Mouse (Mus musculus) hindbrain, embryonic 11.5 days (tissue): ENCODE results near the gene Arhgef17. TPM values are rescaled to one million over a fixed set of nuclear protein-coding genes. Genes with fewer than 3 reads are reported as not detected.
A peak's percentile ranks its signal among the peaks of the same experiment; 100 is the strongest.

ENCODE experiments used
- ATAC-seq: fragments of 200-750 bp; cut with Nextera tagmentation; 2 replicates; pipeline ENCODE4 v1.8.0; 2017; ENCODE audit warnings: mild to moderate bottlenecking, moderate TSS enrichment, moderate library complexity; ENCODE audit not compliant: low FRiP score
- DNase-seq: peaks from one replicate; pipeline ENCODE4 v3.0.0-alpha.2; 2015; ENCODE audit warnings: low spot score
- H3K27ac ChIP-seq: fragments of 300-500 bp; sonication (generic); 2 replicates; pipeline ENCODE4 v1.5.1; 2014; ENCODE audit warnings: mild to moderate bottlenecking, low read depth, low read length
- H3K27me3 ChIP-seq: fragments of 300-500 bp; sonication (generic); 2 replicates; pipeline ENCODE4 v1.6.1; 2014; ENCODE audit warnings: mild to moderate bottlenecking, low read length, moderate library complexity, mixed read lengths; ENCODE audit not compliant: control insufficient read depth, insufficient read depth
- H3K36me3 ChIP-seq: fragments of 300-500 bp; sonication (generic); 2 replicates; pipeline ENCODE4 v1.6.1; 2014; ENCODE audit warnings: mild to moderate bottlenecking, low read length, moderate library complexity, mixed read lengths; ENCODE audit not compliant: control insufficient read depth, insufficient read depth
- H3K4me1 ChIP-seq: fragments of 300-500 bp; sonication (generic); replicated peaks from 2 replicates; pipeline ENCODE4 v1.6.1; 2014; ENCODE audit warnings: low read length, mixed read lengths; ENCODE audit not compliant: control insufficient read depth, insufficient read depth
- H3K4me2 ChIP-seq: fragments of 300-500 bp; sonication (generic); replicated peaks from 2 replicates; pipeline ENCODE4 v1.6.1; 2014; ENCODE audit warnings: mild to moderate bottlenecking, low read depth, low read length
- H3K4me3 ChIP-seq: fragments of 300-500 bp; sonication (generic); 2 replicates; pipeline ENCODE4 v1.5.1; 2014; ENCODE audit warnings: low read depth, low read length
- H3K9ac ChIP-seq: fragments of 300-500 bp; sonication (generic); 2 replicates; pipeline ENCODE4 v1.6.1; 2014; ENCODE audit warnings: low read depth, low read length
- H3K9me3 ChIP-seq: fragments of 300-500 bp; sonication (generic); 2 replicates; pipeline ENCODE4 v1.6.1; 2016; ENCODE audit warnings: low read length; ENCODE audit not compliant: control insufficient read depth
- WGBS: fragments of 180-500 bp; shearing (Covaris S2); extraction: QIAGEN DNeasy Blood & Tissue Kit; methylation state at CpG from one replicate; pipeline ENCODE4 v1.1.7; 2014; 5-methylcytosine and 5-hydroxymethylcytosine counted together
- polyA plus RNA-seq: library from polyadenylated mRNA; unstranded; fragments of >200 nt; fragmentation: Nextera tagmentation; extraction: Ambion mirVana; gene quantifications from 2 replicates; pipeline ENCODE4 v1.2.1, GENCODE M21; 2014

Arhgef17 gene
- polyA plus RNA-seq = 6.3 and 8.3 TPM in 2 replicates

DNA sequence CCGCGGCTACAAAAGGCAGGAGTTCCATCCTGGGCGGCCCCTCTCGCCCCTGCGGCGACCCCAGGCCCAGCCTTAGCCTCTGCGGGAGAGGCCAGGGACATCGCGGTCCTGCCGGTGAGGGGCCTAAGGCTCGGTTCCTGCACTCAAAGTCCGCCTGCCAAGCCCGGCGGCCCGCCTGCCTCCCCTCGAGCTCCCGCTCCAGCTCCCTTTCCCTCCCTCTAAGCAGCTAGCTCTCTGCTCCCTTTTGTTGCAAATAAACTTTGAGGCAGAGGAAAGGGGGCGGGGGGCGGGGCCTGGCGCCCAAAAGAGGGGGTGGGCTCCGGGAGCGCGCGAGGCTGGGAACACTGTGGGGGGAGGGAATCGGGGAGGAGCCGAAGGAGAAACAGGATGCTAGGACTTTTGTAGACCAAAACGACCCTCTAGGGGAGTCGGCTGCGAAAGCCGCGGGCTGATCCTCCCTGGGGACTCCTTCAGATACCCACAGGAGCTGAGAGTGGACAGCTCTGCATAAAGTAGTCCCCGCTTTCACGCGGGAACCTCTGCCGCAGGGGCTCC is at the start of gene Arhgef17:
Arhgef17 (minus strand) TSS at position 182 of the 555 bp plus-strand sequence.
- under 1% methylated on average over 35 of the region's 35 CpGs for WGBS
- Histone ChIP-seq H3K27ac (peak within 1 kb of the TSS; percentile 82), H3K4me3 (peak within 1 kb of the TSS; percentile 61), H3K9ac (peak within 1 kb of the TSS; percentile 61), H3K36me3 (no peaks in the 10 kb centered on the region), H3K4me1 (peaks cover 28% of the 10 kb centered on the region), H3K27me3 (peaks cover 3% of the 10 kb centered on the region; the same call in 1 of the 2 replicates), H3K9me3 (no peaks in the 10 kb centered on the region), H3K4me2 (peak within 1 kb of the TSS; percentile 92)
- DNase-seq (peak; percentile 83), ATAC-seq (peak; percentile 70)

DNA sequence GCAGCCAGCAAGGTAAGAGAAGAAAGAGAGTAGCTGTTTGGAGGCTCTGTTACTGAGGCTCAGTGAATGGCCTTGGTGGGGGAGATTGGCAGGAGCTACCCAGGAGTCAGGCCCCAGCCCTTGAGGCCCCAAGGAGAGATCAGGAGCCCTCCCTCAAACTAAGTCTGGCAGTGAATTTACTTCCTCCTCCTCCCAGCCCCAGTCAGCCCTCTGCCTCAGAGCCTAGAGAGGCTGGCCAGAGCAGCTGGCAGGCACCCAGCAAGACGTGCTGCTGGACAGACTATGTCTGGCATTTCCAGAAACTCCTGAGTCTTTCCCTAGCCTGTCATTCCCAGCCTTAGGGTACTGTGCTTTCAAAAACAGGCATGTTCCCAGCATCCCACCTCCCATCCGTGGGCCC is 47.3 kb upstream of the Arhgef17 start:
- ATAC-seq = no peak
- Histone ChIP-seq H3K4me3 (no peak overlapping the region), H3K4me1 (no peaks in the 10 kb centered on the region), H3K36me3 (no peaks in the 10 kb centered on the region), H3K9ac (no peak overlapping the region), H3K27me3 (peaks cover 12% of the 10 kb centered on the region), H3K4me2 (no peak overlapping the region), H3K9me3 (no peaks in the 10 kb centered on the region), H3K27ac (no peak overlapping the region)
- DNase-seq = no peak
- WGBS = 44% methylated on average over 2 of the region's 2 CpGs

DNA sequence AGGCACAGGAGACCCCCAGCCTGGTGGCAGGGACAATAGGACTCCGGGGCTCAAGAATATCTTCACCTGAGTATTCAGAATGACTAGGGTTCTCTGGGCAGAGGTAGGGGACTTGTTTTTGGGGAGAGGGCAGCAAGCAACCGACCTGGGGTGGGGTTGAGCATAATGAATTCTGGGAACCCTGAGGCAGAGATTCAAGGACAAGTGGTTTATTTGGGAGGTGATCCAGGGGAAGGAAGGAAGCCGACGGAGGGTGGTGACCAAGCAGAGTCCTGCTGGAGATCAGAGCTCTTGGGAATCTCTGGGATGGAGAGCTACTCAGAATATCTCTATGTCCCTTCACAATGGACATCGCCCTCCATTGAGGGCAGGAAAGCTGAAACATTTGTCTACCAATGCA is 46.3 kb upstream of the Arhgef17 start:
- H3K9me3 ChIP-seq = no peaks in the 10 kb centered on the region
- no peaks in the 10 kb centered on the region for H3K36me3 ChIP-seq
- H3K4me2 ChIP-seq = no peak overlapping the region
- no peaks in the 10 kb centered on the region for H3K4me1 ChIP-seq
- no peak overlapping the region for H3K4me3 ChIP-seq
- H3K27me3 ChIP-seq = peaks cover 22% of the 10 kb centered on the region
- DNase-seq (no peak), ATAC-seq (no peak)
- WGBS = 86% methylated on average over 5 of the region's 5 CpGs
- H3K9ac ChIP-seq = no peak overlapping the region
- no peak overlapping the region for H3K27ac ChIP-seq

DNA sequence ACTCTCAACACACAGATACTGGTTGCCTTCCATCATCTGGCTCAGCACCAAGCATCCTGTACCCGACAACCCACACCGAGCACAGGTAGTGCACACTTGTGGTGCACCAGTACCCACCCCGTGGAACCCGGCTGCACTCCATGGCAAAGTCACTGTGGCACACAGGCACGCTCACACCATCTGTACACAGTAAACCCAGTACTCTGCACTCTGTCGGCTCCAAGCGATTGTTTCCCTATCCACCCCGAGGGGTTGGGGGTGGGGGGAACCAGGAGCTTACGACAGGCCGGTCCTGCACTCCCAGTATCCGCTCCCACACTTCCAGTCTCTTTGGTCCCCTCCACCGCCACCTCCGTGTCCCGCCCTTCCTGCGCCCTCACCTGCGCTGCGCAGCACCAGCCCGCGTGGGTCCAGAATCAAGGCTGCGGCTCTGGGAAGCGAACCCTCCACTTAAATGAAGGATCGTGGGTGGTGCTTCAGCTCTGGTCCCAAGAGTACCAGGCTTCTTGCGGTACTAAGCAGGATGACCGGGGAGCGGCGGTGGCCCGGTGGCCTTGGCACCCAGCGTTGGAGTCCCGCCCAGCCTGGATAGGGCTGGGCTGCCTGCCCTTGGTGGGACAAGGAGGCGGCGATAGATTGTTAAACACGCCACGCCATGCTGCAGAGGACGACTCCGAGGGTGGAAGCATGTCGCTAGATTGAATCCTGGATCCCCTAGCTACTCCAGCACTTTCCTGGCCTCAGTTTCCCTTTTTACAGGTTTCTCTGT is 42.4 kb upstream of the Arhgef17 start, which contains the start of gene P2ry6:
P2ry6 (minus strand) TSS at position 515 of the 769 bp plus-strand sequence.
- Histone ChIP-seq H3K4me3 (peak within 1 kb of the TSS; percentile 26), H3K4me1 (no peaks in the 10 kb centered on the region), H3K27me3 (peaks cover 22% of the 10 kb centered on the region), H3K9me3 (no peaks in the 10 kb centered on the region), H3K4me2 (peak within 1 kb of the TSS; percentile 44), H3K27ac (no peak within 1 kb of the TSS), H3K36me3 (no peaks in the 10 kb centered on the region), H3K9ac (peak within 1 kb of the TSS; percentile 7; the same call in 1 of the 2 replicates)
- DNase-seq (no peak), ATAC-seq (no peak)
- WGBS = 6% methylated on average over 36 of the region's 36 CpGs

DNA sequence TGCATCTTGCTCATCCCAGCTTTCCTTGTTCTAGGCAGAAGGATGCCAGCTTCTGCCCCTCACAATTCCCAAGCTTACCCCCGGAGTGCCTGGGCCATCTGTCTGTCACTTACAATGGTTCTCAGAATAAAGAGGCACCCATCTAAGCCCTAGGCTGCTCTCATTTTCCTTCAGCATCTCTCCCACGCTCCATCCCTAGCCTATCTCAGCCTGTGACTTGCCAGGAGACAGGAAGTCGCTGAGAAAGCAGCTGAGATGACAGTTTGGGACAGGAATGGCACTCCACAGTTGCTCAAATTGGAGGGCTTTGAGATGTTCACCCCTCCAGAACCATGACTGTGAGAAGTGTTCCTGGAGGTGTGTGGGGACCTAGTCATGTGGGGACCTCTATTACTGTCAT is 41.0 kb upstream of the Arhgef17 start:
- Histone ChIP-seq H3K27me3 (peaks cover 22% of the 10 kb centered on the region), H3K4me1 (no peaks in the 10 kb centered on the region)

DNA sequence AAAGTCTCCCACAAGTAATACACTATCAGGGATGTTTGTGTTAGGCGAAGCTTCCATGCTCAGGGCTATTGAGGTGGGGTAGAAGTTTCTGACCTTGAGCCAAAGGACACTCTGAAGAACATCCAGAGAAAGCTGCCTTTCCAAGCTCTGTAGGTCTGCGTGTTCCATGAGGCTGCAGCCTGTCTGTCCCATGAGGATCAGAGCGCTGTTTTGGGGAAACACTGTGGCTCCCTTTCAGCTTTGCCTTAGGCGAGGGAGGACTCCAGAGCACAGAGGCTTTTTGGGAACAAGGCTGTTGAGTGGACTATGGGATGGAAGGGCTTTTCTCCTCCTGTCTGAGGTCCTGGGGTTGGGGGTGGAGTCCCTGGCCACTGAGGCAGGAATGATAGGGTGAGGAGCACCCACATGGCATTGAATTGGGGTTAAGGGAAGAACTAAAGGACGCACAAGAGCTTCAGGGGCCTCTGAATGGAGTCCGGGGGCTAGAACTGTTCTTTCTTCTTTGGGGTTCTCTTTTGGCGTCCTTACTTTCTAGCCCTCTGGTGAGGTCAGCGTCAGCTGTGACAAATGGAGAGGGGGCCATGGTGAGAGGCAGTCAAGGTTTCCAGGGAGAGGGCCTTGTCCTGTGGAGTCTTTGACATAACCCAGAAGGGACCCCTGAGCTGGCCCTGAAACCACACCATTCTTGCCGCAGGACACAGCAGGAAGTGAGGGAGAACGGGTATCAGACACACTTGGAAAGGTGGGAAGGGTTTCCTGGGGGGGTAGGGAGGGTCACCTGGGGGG is 37.2 kb upstream of the Arhgef17 start:
- Histone ChIP-seq H3K4me3 (no peak overlapping the region), H3K9me3 (no peaks in the 10 kb centered on the region), H3K27ac (no peak overlapping the region), H3K4me1 (no peaks in the 10 kb centered on the region), H3K36me3 (no peaks in the 10 kb centered on the region), H3K27me3 (peaks cover 9% of the 10 kb centered on the region), H3K4me2 (no peak overlapping the region), H3K9ac (no peak overlapping the region)
- WGBS = 69% methylated on average over 10 of the region's 10 CpGs
- ATAC-seq (no peak), DNase-seq (no peak)

More for the DNA sequence above, 41.0 kb upstream of the Arhgef17 start:
- Histone ChIP-seq H3K4me2 (no peak overlapping the region), H3K36me3 (no peaks in the 10 kb centered on the region), H3K9ac (no peak overlapping the region), H3K9me3 (no peaks in the 10 kb centered on the region), H3K4me3 (no peak overlapping the region), H3K27ac (no peak overlapping the region)
- DNase-seq (no peak), ATAC-seq (no peak)
- 47% methylated on average over 3 of the region's 3 CpGs for WGBS

DNA sequence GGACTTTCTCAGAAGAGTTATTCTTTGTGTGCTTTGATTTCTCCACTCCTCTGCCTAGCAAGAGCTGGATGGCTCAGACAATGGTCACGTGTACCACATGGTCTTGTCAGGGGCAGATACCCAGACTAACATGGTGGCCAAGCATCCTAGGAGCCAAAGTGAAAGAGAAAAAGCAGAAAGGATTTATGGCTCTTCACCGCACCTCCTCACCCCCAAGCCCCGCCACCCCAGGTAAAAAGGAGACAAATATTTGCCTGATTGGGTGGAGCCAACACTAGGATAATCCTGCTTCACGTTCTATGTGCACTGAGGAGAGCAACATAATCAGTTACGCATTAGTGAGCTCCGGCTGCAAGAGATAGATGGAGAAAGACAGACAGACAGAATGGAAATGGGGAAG is 36.5 kb upstream of the Arhgef17 start:
- no peak overlapping the region for H3K27ac ChIP-seq
- peaks cover 2% of the 10 kb centered on the region; the same call in 1 of the 2 replicates for H3K27me3 ChIP-seq
- H3K4me3 ChIP-seq = no peak overlapping the region
- DNase-seq (no peak), ATAC-seq (no peak)
- no peaks in the 10 kb centered on the region for H3K36me3 ChIP-seq
- H3K4me1 ChIP-seq = no peaks in the 10 kb centered on the region
- H3K9ac ChIP-seq = no peak overlapping the region
- H3K9me3 ChIP-seq = no peaks in the 10 kb centered on the region
- WGBS = 88% methylated on average over 6 of the region's 6 CpGs
- H3K4me2 ChIP-seq = no peak overlapping the region

DNA sequence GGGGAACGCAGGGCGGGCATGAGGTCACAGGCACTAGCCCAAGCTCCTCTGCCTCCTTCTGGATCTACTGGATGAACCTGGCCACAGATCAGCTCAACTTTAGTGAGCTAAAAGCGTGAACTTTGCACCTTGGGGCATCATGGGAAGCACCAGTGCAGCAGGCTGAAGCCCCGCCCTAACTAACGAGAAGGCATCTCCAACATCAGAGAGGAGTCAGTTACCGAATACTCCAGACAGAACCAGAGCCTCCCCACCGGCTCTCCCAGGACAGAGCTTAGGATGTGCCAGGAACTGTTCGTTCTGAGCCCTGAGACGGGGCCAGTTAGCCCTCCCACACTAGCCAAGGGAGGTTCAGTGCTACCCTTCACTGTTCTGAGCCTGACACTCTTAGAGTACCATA is 35.9 kb upstream of the Arhgef17 start:
- Histone ChIP-seq H3K4me3 (no peak overlapping the region), H3K27me3 (no peaks in the 10 kb centered on the region), H3K36me3 (no peaks in the 10 kb centered on the region), H3K9me3 (no peaks in the 10 kb centered on the region), H3K27ac (no peak overlapping the region), H3K4me1 (no peaks in the 10 kb centered on the region), H3K4me2 (no peak overlapping the region), H3K9ac (no peak overlapping the region)
- WGBS = 84% methylated on average over 9 of the region's 9 CpGs
- ATAC-seq = no peak
- no peak for DNase-seq
